Mouse (Mus musculus): ENCODE results near the gene 4933427D14Rik.
A peak's percentile ranks its signal among the peaks of the same experiment; 100 is the strongest.
"Not testable (repeated sequence)": the region's sequence is repeated elsewhere in the genome, so short reads cannot be mapped to it uniquely, and the experiment has no call there.

Gene 4933427D14Rik

DNA sequence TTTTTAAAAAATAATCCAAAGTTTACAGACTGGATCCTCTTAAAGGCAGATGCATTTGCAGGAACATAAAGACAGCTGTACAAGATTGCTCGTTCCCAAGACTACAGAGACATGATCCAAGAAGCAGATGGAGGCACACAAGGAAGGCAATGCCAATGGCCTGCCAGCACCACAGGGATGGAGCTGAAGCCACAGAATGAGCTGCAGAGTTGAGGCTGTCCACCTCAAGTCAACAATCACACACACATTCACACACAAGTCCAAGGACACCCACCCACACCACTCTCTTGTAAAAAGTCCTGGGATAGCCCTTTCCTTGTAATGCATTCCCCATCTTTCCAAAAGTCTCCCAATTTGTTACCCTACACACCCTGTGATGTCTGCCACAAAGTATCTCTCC is 3.8 kb downstream of the 4933427D14Rik start:
- no peak for DNase-seq (ENCODE audit: low spot score in 2 of 2)

DNA sequence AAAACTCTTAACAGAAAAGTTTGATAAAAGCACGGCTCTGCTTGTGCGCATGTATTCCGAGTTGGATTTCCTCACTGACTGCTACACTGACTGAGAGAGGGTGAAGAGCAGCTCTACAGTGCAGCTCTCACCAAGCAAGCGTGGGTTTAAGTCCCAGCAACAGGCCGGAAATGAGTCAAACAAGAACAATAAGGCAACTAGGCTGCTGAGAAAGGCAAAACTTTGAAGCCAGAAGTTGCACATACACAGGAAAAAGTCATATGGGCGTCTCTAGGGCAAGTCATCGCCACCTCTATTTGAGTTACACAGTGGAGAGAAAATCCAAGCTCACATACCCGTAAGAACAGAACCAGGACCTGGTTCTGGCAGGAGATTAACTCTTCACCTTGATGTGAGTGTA is 10.8 kb downstream of the 4933427D14Rik start:
- no peak for DNase-seq (ENCODE audit: low spot score in 2 of 2)

- DNase-seq (ENCODE audit: low spot score in 2 of 2): no peak
These were observed 13.0 kb downstream of the 4933427D14Rik start for GRCm38 (mm10) chr11:72194259-72194658.

DNA sequence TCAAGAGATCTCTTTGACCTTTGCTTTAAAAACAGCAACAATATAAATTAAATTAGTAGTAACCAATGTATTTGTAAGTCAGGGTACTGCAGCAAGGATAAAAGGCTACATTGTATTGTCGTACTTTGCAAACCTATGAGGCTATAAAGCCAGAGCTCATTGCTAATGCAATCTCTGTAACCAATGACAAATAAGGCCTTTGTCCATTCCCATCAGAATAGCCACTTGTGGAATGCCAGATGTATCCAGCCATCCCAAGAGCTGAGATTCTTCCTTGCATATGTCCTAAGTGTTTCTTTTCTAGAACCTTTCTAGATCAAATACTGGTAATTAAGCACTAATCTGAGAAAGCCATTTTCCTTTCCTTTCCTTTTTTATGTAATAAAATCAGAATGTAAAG is 16.4 kb downstream of the 4933427D14Rik start:
- no peak for DNase-seq (ENCODE audit: low spot score in 2 of 2)

DNA sequence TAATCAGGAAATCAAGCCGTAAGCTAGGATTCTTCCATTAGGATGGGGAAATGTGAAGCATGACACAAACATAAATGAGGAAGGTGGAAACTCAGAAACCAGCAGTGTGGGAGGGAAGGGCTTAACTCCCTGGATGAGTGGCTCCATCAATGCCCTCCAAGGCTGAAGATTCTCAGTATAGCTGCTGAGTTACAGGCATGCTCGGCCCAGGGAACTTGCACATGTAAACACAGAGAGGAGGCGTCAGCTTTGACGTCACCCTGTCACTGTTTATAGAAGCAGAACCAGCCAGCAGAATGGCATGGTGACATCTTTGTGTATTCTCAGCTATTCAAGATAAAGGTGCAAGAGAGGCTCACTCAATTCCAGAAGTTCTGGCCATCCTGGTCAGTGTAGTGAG is 23.0 kb downstream of the 4933427D14Rik start:
- DNase-seq (ENCODE audit: low spot score in 2 of 2): no peak

- DNase-seq (ENCODE audit: low spot score in 2 of 2): no peak
These were observed 26.1 kb downstream of the 4933427D14Rik start for GRCm38 (mm10) chr11:72181136-72181535.

- no peak for DNase-seq (ENCODE audit: low spot score in 2 of 2)
These were observed 26.7 kb downstream of the 4933427D14Rik start for GRCm38 (mm10) chr11:72180556-72180955.

DNA sequence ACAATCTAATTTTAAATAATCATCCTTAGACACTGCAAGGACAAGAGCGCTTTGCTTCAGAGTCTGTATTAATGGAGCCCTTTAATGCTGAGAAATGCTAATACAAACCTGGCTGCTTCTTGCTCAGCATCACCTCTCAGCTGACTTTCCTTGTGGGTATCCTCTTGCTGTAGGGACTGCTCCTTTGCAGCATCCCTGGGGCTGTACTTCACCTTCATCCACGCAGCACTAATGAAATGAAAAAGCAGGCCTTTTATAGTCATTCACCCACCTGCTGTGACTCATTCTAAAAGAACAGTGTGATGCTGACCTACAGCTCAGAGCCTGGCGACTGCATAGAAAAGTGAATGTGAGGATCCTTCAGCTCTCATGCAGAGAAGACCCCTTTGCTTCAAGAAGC is 30.7 kb downstream of the 4933427D14Rik start:
- no peak for DNase-seq (ENCODE audit: low spot score in 2 of 2)

DNA sequence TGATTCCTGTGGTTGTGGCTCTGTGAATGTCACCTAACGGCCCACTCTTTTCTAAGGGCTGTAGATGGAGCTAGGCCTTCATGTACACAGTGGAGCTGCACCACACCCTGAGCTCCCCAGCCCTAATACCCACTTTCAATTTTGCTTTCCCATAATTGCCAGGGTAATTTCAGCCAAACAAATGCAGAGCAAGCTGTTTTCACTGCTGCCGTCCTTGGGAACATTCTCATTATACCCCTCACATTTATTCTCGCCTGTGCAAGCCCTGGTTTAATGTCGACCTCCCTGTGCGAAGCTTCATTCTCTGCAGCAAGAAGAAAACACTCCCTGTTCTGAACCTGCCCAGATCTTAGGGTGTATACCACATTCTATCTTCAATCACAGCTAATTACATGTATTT is 31.3 kb downstream of the 4933427D14Rik start:
- no peak for DNase-seq (ENCODE audit: low spot score in 2 of 2)

- no peak for DNase-seq (ENCODE audit: low spot score in 2 of 2)
These were observed 32.5 kb downstream of the 4933427D14Rik start for GRCm38 (mm10) chr11:72174721-72175120.

GRCm38 (mm10) chr11:72173506-72173905 is 33.8 kb downstream of the 4933427D14Rik start:
- DNase-seq (ENCODE audit: low spot score in 2 of 2): no peak

DNA sequence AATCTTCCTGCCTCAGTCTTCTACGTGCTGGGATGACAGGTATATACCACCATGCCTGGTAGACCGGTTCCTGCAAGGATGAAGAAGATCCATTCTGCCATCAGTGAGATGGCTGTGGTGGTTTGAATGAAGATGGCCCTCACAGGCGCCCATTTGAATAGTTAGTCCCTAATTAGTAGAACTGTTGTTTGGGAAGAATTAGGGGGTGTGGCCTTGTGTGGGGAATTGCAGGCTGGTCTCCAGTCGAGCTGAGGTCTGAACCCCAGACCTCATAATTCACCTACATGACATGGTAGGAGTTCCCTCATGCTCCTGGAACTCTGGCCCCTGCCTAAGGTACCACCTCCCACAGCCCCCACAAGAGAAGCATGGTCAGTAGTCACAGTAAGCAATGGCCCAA is 35.4 kb downstream of the 4933427D14Rik start:
- not testable (repeated sequence) for DNase-seq (ENCODE audit: low spot score in 2 of 2)

- DNase-seq (ENCODE audit: low spot score in 2 of 2): no peak
These were observed 37.4 kb downstream of the 4933427D14Rik start for GRCm38 (mm10) chr11:72169871-72170270.

GRCm38 (mm10) chr11:72163198-72163597 is 44.1 kb downstream of the 4933427D14Rik start:
- DNase-seq (ENCODE audit: low spot score in 2 of 2): no peak

GRCm38 (mm10) chr11:72156624-72157023 is 50.6 kb downstream of the 4933427D14Rik start:
- no peak for DNase-seq (ENCODE audit: low spot score in 2 of 2)

- DNase-seq (ENCODE audit: low spot score in 2 of 2): no peak
These were observed 51.3 kb downstream of the 4933427D14Rik start for GRCm38 (mm10) chr11:72155981-72156428.

DNA sequence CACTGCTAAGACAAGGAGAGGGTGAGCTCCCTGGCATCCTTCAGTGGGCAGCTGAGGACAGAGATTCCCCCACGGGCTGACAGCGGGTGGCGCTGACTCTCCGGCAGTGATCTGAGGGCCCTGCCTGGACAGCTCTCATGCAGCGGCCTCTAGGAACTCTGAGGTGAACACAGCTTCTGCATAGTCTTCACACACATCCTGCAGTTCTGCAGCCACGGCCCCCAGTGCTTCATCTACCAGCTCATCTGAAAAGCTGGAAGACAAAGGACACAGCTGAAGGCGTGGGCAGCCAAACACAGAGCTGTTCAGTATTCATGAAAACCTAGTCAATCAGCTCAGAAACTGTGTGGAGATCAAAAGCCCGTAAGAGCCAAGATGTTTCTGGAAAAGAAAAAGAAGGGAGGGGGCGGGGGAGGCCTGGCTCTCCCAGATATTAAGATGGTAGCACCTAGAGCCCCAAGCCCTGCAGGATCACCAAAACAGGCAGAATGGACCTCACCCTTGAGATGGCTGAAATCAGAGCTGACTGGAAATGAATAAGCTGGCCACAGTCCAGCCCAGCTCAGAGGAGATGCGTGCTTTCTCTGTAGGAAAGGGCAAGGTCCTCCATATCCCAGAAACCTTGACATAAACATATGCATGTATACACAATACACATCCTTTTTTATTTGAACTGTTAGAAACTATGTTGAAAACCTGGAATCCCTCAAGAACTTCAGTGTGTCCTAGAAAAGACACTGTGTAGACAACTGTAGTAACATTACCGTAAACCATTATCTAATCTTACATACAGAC is 51.9 kb downstream of the 4933427D14Rik start:
- no peak for DNase-seq (ENCODE audit: low spot score in 2 of 2)

DNA sequence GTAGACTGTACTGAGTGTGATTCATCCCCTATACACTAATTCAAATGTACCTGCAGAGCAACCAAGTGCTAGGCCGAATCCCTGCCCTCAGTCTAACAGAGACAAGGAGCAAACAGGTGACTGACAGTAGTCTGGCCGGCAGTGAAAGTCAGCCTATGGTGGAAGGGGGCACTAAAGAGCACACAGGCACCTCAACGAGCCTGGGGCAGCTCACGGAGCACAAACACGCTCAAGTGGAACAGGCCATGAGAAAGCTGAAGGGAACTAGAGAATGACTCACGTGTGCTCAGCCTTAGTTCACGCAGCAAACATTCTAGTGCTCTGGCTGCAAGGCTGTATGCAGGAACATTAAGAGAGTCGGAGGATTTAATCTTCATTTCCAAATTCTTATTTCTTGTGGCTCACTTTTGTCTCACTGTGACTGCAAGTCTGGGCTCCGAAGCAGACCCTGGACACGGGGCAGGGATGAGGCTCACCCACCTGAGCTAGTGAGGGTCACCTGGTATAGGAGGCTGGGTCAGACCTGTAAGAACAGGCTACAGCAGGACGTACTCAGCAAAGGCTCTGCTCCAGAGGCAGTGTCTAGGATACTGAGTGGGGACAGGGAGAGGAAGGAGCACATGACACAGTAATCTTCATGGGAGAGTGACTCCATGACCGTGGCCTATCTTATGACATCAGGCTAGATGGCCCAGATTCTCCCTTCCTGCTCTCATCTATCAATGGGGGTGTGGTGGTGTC is 54.0 kb downstream of the 4933427D14Rik start:
- DNase-seq (ENCODE audit: low spot score in 2 of 2): no peak

DNA sequence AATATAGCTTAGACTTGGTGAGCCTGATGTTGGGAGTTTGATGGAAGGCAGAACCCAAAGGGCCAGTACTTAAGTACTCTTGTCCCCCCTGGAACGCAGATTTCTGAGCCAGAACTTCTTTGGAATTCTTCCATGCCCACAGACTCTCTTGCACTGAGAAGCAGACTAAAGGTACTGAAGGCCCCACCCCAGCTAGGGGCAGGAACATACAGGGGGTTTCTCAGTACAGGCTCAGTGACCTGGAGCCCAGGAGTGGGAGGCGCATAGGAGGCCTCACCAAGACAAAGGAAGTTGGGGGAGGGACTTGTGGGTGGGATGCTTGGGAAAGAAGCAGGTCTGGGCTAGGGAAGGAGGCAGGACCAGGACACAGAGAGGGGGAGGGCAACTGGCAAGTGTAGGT is 56.1 kb downstream of the 4933427D14Rik start:
- DNase-seq (ENCODE audit: low spot score in 2 of 2): no peak

- no peak for DNase-seq (ENCODE audit: low spot score in 2 of 2)
These were observed 59.3 kb downstream of the 4933427D14Rik start for GRCm38 (mm10) chr11:72147910-72148309.

- no peak for DNase-seq (ENCODE audit: low spot score in 2 of 2)
These were observed 61.4 kb downstream of the 4933427D14Rik start for GRCm38 (mm10) chr11:72145877-72146248.

DNA sequence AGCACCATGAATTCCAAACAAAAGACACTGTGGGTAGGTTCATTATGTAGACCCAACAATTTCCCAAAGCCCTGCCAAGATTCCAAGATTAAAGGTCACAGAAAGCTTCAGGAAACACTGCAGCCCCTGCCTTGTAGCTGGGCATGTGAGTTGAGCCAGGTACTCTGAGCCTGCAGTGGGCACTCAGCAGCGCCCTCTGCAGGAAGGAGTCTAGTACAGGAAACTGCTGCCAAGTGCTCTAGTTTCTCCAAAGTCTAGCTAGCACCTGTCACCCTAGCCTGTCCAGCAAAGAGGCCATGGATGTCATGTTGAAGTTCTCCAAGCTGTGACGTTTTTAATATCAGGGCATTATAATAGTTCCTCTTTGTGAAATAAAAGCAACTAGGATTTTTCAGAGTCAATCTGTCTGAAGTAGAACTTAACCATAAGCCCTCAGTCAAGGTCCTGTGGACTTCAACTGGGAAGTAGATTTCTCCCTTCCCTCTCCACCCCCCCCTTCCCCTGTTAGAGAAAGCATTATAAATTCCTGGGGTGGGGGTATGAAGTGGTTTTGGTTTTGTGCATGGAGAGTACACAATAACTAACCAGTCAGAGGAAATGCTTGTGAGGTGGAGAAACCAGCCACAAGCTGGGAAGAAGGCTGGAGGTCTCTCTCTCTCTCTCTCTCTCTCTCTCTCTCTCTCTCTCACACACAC is 61.9 kb downstream of the 4933427D14Rik start:
- DNase-seq (ENCODE audit: low spot score in 2 of 2): peak in 1 of 2 experiments; percentile 48

Measured in spleen, postnatal 10 days (tissue).